Mouse (Mus musculus) G1E (cell line): Measurements from ENCODE around the gene Atp6v0e. TPM values are rescaled to one million over a fixed set of nuclear protein-coding genes. Genes with fewer than 3 reads are reported as not detected.
A peak's percentile ranks its signal among the peaks of the same experiment; 100 is the strongest.

Experiments used
- ATAC-seq: 2 replicates; pipeline ENCODE4 v1.8.0; 2016; ENCODE audit warnings: mild to moderate bottlenecking; ENCODE audit not compliant: insufficient number of reproducible peaks, poor library complexity, low FRiP score, severe bottlenecking; ENCODE audit errors: extremely low read depth
- DNase-seq: peaks from one replicate; pipeline ENCODE4 v3.0.0; 2012; ENCODE audit warnings: low spot score
- H3K27me3 ChIP-seq: 2 replicates; pipeline ENCODE4 v1.6.1; 2012; ENCODE audit warnings: mild to moderate bottlenecking, low read length, inconsistent platforms; ENCODE audit not compliant: insufficient read depth
- H3K36me3 ChIP-seq: replicated peaks from 2 replicates; pipeline ENCODE3; 2012; ENCODE audit warnings: mild to moderate bottlenecking, inconsistent platforms
- H3K4me1 ChIP-seq: 2 replicates; pipeline ENCODE4 v1.6.1; 2012; ENCODE audit warnings: low read depth, low read length, inconsistent platforms, mixed read lengths; ENCODE audit not compliant: insufficient read depth
- H3K4me3 ChIP-seq: 2 replicates; pipeline ENCODE4 v1.5.1; 2012; ENCODE audit warnings: low read depth, mild to moderate bottlenecking, inconsistent platforms, low read length, moderate library complexity, mixed read lengths
- H3K9me3 ChIP-seq: replicated peaks from 2 replicates; pipeline ENCODE4 v1.6.1; 2012; ENCODE audit warnings: inconsistent platforms
- CTCF ChIP-seq: IDR thresholded peaks from 2 replicates; pipeline ENCODE4 v1.5.1; 2012; ENCODE audit warnings: low read depth, low read length, inconsistent platforms, mixed read lengths
- GATA1 ChIP-seq: IDR thresholded peaks from 2 replicates; pipeline ENCODE4 v1.6.1; 2012; ENCODE audit warnings: borderline replicate concordance, low read length, inconsistent platforms, mixed read lengths
- GATA2 ChIP-seq: IDR thresholded peaks from 2 replicates; pipeline ENCODE4 v1.6.1; 2012; ENCODE audit warnings: low read depth, low read length, inconsistent platforms, borderline replicate concordance
- POLR2AphosphoS5 ChIP-seq: IDR thresholded peaks from 2 replicates; pipeline ENCODE4 v1.6.1; 2012; ENCODE audit warnings: low read depth, low read length, inconsistent platforms; ENCODE audit not compliant: insufficient replicate concordance
- TAL1 ChIP-seq: conservative IDR thresholded peaks from 2 replicates; pipeline ENCODE4 v1.6.1; 2012; ENCODE audit warnings: low read depth, low read length, inconsistent platforms, mixed read lengths
- polyA plus RNA-seq: library from polyadenylated mRNA; stranded (reverse); fragments of >175 nt; gene quantifications from 2 replicates; pipeline ENCODE4 v1.2.3, GENCODE M21; 2012
- total RNA-seq, 2 experiments: library from RNA; stranded (forward) in 1 of 2; stranded (reverse) in 1 of 2; fragments of 200-1000 nt in 1 of 2; fragments of >200 nt in 1 of 2; fragmentation: Nextera tagmentation in 1 of 2; gene quantifications; 2 replicates each; pipeline ENCODE4 v1.2.3; 2014 to 2017

The Atp6v0e gene
- total and polyA plus RNA-seq, 3 experiments: 9.6 to 325 (median 117) TPM

GRCm38 (mm10) chr17:26699819-26700616 is 37.0 kb downstream of the Atp6v0e start:
- no peak for DNase-seq
- H3K36me3 ChIP-seq: peaks cover 78% of the 10 kb centered on the region
- no peak for TF ChIP-seq GATA2
- TF ChIP-seq TAL1: no peak
- TF ChIP-seq POLR2AphosphoS5: no peak
- no peak for TF ChIP-seq CTCF
- TF ChIP-seq GATA1: no peak
- no peaks in the 10 kb centered on the region for H3K27me3 ChIP-seq
- ATAC-seq: no peak
- H3K4me1 ChIP-seq: peaks cover 12% of the 10 kb centered on the region
- peaks cover 3% of the 10 kb centered on the region for H3K9me3 ChIP-seq
- H3K4me3 ChIP-seq: no peak overlapping the region

GRCm38 (mm10) chr17:26701565-26701964 is 38.5 kb downstream of the Atp6v0e start:
- peaks cover 63% of the 10 kb centered on the region for H3K36me3 ChIP-seq
- no peak for DNase-seq
- no peak for ATAC-seq

GRCm38 (mm10) chr17:26702621-26703020 is 39.6 kb downstream of the Atp6v0e start:
- ATAC-seq (no peak), DNase-seq (no peak)
- Histone ChIP-seq H3K36me3 (peaks cover 53% of the 10 kb centered on the region), H3K27me3 (no peaks in the 10 kb centered on the region), H3K9me3 (peaks cover 3% of the 10 kb centered on the region), H3K4me3 (no peak overlapping the region), H3K4me1 (peaks cover 33% of the 10 kb centered on the region)
- TF ChIP-seq POLR2AphosphoS5 (no peak), CTCF (no peak), GATA1 (no peak), TAL1 (no peak), GATA2 (no peak)

More at GRCm38 (mm10) chr17:26701565-26701964, 38.5 kb downstream of the Atp6v0e start:
- Histone ChIP-seq H3K9me3 (peaks cover 3% of the 10 kb centered on the region), H3K4me3 (no peak overlapping the region), H3K27me3 (no peaks in the 10 kb centered on the region), H3K4me1 (peaks cover 23% of the 10 kb centered on the region)
- TF ChIP-seq POLR2AphosphoS5 (0 out of 2 replicates have a peak, but pooled peaks have one; percentile 26), CTCF (no peak)

GRCm38 (mm10) chr17:26703671-26704070 is 40.6 kb downstream of the Atp6v0e start:
- ATAC-seq: no peak
- Histone ChIP-seq H3K9me3 (peaks cover 3% of the 10 kb centered on the region), H3K36me3 (peaks cover 43% of the 10 kb centered on the region), H3K27me3 (no peaks in the 10 kb centered on the region), H3K4me3 (no peak overlapping the region), H3K4me1 (peaks cover 42% of the 10 kb centered on the region)
- DNase-seq: no peak
- no peak for TF ChIP-seq GATA1
- TF ChIP-seq CTCF: no peak
- TF ChIP-seq GATA2: no peak
- TF ChIP-seq TAL1: no peak
- no peak for TF ChIP-seq POLR2AphosphoS5

GRCm38 (mm10) chr17:26705463-26706359 is 42.7 kb downstream of the Atp6v0e start:
- DNase-seq (no peak), ATAC-seq (no peak)
- H3K4me3 ChIP-seq: no peak overlapping the region
- peaks cover 3% of the 10 kb centered on the region for H3K9me3 ChIP-seq
- H3K27me3 ChIP-seq: no peaks in the 10 kb centered on the region
- H3K4me1 ChIP-seq: peaks cover 62% of the 10 kb centered on the region
- TF ChIP-seq GATA1 (no peak), CTCF (no peak), TAL1 (no peak), GATA2 (no peak), POLR2AphosphoS5 (no peak)
- peaks cover 23% of the 10 kb centered on the region for H3K36me3 ChIP-seq

GRCm38 (mm10) chr17:26707066-26707465 is 44.0 kb downstream of the Atp6v0e start:
- DNase-seq: no peak
- Histone ChIP-seq H3K27me3 (no peaks in the 10 kb centered on the region), H3K4me3 (no peak overlapping the region), H3K4me1 (peaks cover 61% of the 10 kb centered on the region), H3K9me3 (peaks cover 3% of the 10 kb centered on the region), H3K36me3 (peaks cover 10% of the 10 kb centered on the region)
- ATAC-seq: no peak
- TF ChIP-seq TAL1 (no peak), POLR2AphosphoS5 (no peak), CTCF (no peak)
